Mouse (Mus musculus) cerebellum, adult 2 months (tissue): Measurements from ENCODE around the gene Dnajc4.

ENCODE experiments used
- CTCF ChIP-seq: fragments of 200-500 bp; IDR thresholded peaks from 2 replicates; pipeline ENCODE4 v1.5.1; 2011; ENCODE audit warnings: low read depth, mild to moderate bottlenecking, control low read depth, low read length, moderate library complexity, borderline replicate concordance; ENCODE audit not compliant: insufficient read depth
- POLR2A ChIP-seq: fragments of 200-500 bp; IDR thresholded peaks from 2 replicates; pipeline ENCODE4 v1.6.1; 2011; ENCODE audit warnings: low read length, control low read depth, borderline replicate concordance; ENCODE audit not compliant: insufficient read depth

GRCm38 (mm10) chr19:6985300-6985699 lies 7.1 kb downstream of the Dnajc4 start:
- TF ChIP-seq CTCF (no peak), POLR2A (no peak)
